Mouse (Mus musculus) spleen, embryonic (tissue): ENCODE results near the gene Cul4a.

Source experiments
- CTCF ChIA-PET: fragments of 350-600 bp; sonication (Branson Sonifier 250); formaldehyde crosslinking; loops from one replicate; lab custom pipeline; 2022; lab: Charles Lee

Cul4a gene

GRCm38 (mm10) chr8:13180408-13180807 lies 75.0 kb downstream of the Cul4a start:
- CTCF ChIA-PET = no interaction called here

DNA sequence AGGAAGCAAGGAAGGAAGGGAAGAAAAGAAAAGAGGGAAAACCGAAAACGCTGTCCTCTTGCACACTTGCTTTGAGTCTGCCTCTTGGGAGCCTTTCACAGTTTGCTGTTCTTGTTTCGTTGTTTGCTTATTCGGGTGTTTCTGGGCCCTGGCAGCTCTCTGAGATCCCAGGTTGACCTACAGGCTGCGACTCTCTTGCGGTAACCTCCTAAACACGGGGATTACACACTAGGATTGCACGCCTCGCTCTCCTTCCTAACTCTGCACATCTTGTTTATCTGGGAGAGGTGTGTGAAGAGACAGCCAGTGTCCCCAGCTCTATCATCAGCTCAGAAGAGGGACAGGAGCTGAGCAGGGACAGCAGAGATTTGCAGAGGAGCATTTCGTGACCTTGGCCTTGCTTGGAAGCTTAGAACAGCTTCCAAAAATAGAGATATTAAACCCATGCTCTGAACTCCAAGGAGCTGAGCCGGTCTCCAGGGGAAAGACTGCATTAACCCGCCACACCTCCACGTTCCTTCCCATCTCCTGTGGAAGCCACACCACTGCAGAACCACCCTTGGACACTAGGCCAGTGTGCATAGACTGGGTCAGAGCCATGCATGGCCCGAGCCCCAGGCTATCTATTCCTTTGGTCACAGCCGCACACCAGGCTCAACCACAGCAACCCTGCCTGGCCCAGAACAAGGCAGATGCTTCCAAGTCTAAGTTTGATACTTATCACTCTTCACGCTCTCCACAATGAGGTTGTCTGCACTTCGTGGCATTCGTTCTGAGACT lies 75.7 kb downstream of the Cul4a start:
- CTCF ChIA-PET = no interaction called here

DNA sequence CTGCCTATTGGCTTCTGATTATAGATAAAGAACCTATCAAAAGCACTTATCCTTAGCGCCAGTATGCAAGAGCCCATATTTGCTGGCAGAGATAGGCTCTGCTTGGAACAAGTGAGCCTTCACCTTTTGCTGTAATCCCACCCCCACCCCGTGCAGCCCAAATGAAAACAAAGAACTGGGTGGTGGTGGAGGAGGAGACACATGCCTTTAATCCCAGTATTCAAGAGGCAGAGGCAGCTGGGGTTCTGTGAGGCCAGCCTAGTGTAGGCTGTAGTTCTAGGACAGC lies 76.2 kb downstream of the Cul4a start:
- CTCF ChIA-PET = no interaction called here

DNA sequence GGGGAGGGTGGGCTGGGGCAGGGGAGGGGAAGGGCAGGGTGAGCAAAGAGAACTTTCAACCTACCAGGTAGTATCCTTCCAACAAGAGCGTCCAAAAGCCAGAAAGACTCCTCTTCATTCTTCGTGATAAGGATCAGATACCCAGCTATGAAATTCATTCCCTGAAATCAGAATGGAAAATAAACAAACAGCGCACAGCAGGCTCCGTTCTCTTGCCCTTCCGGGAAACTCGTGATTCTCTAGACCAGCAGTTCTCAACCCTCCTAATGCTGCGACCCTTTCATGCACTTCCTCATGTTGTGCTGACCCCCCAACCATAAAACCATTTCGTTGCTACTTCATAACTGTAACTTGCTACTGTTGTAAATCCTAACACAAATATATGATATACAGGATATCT lies 81.4 kb downstream of the Cul4a start:
- CTCF ChIA-PET = no interaction called here

- CTCF ChIA-PET = no interaction called here
Measured at GRCm38 (mm10) chr8:13187229-13187628, 81.8 kb downstream of the Cul4a start.

DNA sequence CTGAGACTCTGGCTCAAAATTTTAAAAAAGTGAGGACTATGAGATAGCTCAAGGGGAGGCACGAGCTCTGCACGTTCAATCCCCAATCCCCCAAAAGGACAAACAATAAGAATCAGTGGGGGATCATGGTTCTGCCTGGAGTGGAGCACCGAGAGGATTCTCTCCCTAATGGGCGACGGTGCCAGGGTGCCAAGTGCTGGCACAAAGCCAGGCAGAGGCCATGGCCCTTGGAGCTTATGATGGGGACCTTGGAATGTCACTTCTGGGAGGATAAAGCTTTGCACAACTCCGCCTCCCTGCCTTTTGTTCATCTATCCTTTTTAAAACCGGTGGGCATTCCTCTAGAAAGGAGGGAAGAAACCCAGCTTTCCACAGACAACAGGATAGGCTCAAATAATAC lies 82.2 kb downstream of the Cul4a start:
- CTCF ChIA-PET = no interaction called here

DNA sequence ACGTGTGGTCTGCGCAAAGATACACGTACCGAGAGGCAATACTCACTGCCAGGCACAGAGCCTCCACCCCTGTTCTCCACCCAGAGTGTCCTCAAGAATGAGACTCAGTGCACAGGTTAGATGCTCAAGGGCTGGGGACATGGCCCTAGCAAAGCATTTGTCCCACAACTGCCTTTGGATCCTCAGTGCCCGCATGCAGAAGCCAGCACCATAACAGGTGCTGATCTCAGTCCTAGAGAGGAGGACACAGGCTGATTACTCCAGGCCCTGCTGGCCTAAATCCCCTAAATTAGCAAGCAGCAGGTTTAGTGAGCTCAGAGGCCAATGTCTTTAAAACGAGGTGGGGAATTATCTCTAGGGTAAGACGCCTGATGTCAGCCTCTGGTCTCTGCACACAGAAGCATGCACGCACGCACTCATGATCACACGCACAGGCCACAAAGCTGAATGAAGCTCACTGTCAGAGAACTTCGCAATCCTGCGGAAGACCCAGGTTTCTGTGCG lies 82.7 kb downstream of the Cul4a start:
- CTCF ChIA-PET = no interaction called here

- CTCF ChIA-PET = no interaction called here
Measured at GRCm38 (mm10) chr8:13188857-13189256, 83.4 kb downstream of the Cul4a start.

GRCm38 (mm10) chr8:13190235-13190634 lies 84.8 kb downstream of the Cul4a start:
- CTCF ChIA-PET = no interaction called here

- CTCF ChIA-PET = interaction anchor here (0.5 kb wide), 1 partner anchor 9 kb away, joined by 4 read pairs; no protein-coding TSS in a partner anchor
Measured at GRCm38 (mm10) chr8:13194818-13195217, 89.4 kb downstream of the Cul4a start.

- CTCF ChIA-PET = no interaction called here
Measured at GRCm38 (mm10) chr8:13197493-13197892, 92.1 kb downstream of the Cul4a start.
